Mouse (Mus musculus) spleen, postnatal 10 days (tissue): Measurements from ENCODE around the gene Cdc16.
"Not testable (repeated sequence)": the region's sequence is repeated elsewhere in the genome, so short reads cannot be mapped to it uniquely, and the experiment has no call there.

Experiments
- DNase-seq, 2 experiments: peaks; one replicate each; pipeline ENCODE4 v3.0.0; 2021 to 2022; ENCODE audit warnings: low spot score in 2 of 2

The Cdc16 gene

DNA sequence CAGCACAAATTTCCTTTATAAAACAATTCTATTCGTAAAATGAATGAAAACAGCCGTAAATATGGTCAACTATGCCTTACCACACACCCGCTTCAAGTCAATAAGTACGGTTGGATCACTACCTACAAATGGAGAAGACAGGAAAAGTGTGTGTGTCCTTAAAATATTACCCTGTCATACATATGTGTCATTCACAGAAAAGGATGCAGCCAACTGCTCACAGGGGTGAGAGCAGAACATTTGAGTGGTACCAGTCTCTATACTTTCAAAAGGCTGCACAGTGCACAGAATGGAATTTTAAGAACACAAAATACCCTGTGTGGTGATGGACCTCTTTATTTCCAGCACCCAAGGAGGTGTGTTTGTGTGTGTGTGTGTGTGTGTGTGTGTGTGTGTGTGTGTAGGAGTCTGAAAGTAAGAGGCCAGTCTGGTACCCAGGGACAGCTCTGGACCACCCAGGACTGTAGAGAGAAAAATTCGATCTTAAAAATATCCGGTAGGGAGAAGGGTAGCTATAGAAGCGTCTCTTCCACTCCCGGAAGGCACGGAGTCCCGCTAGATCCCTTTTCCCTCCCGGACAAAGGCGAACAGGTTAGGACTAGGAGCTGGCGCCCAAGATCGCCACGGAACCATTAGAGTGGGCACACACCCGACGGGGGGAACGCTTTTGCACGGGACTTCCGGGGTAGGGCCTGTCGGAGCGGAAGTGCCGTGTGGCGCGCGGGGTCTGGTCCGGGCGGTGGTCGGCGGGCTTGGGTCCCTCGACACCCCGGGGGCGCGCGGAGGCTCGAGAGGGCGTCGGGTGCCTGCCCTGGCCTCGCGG lies at the start of gene Cdc16:
Gene Cdc16 (plus strand): TSS at position 695 of the 823 bp plus-strand sequence.
- peak; percentile 91 for DNase-seq

DNA sequence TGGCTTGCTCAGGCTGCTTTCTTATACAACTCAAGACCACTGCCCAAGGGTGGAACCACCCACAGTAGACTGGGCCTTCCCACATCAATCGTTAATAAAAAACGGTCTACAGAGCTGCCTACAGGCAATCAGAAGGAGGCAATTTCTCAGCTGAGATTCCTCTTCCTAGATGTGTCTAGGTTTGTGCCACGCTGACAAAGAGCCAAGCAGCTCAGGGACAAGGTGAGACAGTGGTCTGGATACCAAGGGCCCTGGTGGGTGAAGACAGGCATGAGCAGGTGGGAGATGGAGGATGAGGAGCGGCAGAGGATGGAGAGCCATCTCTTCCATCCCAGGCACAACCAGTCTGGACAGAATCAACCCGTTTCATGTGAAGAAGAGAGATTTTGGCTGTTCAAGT lies 49.0 kb upstream of the Cdc16 start:
- no peak for DNase-seq

DNA sequence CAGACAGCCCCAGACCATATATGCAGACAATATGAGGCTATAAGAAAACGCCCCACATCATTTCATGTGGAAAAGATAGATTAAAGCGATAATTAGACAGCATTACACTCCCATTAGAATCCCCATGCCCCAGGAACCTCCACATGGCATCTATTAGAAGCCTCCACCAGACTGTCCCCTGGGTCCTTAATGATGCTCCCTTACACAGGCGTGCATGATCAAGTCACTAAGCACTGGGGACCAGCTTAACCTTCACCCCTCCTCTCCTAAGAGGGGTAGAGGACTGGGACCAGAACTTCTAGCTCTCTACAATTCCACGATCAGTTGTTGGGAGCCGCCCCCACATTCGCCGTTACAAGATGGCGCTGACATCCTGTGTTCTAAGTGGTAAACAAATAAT lies 38.5 kb upstream of the Cdc16 start:
- no peak for DNase-seq

DNA sequence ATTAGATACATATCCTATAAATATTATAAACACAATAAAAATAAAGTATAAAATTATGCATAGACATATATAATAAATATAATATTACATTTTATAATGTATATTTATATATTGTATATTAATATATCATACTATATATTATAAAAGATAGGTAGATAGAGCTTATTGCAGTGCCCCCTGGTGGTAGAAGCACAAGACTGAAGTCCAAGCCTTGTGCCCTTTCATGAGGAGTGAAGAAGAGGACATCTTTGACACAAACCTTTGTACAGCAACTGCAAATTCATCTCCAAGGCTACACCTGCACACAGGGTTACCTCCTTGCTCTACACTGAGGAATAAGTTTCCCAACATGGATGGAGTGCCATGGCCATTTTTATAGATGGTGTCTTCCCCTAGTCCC lies 31.8 kb upstream of the Cdc16 start:
- peak in 1 of 2 experiments; percentile 71 for DNase-seq

DNA sequence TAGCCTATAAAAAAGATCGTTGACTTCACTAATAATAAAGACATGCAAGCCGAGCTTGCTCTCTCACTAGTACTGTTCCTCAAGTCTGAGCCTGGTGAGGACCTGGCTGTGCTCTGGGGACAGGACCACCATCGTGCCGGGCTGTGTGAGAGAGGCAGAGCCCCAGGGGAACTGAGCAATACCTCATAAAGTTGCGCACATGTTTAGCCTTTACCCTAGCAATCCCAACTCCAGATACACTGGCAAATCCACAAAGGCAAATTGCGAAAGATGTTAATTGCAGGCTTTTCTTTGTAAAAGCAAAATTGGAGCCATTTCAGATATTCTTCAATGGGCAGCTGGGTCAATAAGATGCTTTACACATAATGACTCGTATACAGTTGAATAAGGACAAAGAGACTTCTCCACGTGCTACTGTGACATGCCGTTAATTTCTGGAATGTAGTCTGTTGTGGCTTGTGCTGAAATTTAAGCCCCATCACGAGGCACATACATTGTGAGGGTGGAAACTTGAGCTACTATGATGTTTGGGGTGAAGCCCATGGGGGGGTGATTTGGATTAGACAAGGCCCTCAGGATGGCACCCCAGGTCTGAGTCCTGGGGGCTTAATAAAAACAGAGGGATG lies 29.9 kb upstream of the Cdc16 start:
- DNase-seq: no peak

DNA sequence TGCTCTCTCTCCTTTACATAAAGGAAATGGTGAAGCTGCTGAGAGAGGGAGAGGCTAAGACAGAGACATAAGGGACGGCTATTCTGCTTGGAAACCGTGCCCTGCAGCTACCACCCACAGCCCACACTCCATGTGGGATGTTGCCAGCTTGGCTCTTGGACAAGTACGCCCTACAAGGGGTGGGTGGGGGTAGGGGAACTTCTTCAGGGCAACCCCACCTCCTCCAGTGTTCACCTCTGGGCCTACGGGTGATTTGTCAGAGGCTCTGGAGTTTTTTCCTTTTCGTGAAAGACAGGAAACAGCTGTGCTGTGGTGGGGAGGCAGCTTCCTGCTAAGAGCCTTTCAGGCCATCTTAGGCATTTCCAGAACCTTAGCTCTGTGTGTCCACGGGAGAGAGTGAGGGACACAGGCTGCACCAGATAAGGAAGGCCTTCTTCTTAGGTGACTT lies 17.1 kb upstream of the Cdc16 start:
- peak; percentile 45 to 51 for DNase-seq

DNA sequence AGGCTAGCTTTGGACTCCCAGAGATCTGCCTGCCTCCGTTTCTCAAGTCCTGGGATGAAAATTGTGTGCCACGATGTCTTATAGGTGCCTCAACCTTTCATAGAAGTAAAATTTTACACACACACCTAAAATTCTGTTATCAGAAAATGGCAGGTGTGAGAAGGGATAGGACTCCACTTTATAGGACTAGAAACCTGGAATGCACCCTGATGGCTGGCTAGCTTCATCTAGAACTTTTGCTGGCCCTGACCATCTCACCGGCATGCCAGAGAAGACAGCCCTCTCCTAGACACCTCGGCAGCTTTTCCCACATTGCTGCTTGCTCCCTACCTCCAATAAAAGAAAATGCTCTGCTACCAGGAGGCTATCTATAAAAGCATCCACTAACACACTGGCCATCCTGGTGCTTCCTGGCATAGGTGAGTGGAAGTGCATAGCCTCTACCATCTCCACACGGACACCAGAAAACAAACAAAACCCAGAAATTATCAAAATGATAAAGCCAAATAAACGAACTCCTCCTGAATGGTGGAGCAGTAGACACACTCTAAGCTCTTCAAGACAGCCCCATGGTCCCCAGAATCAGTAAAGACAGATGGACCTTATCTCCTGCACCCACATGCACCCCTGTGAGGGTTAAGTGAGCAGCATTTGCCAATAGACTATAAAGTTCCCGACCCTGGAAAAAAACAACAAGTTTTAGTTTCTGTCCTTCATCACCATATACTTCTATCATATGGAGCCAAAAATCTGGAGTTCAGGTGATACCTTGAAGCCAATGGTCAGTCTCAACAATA lies 16.5 kb upstream of the Cdc16 start:
- DNase-seq: peak; percentile 42 to 74

DNA sequence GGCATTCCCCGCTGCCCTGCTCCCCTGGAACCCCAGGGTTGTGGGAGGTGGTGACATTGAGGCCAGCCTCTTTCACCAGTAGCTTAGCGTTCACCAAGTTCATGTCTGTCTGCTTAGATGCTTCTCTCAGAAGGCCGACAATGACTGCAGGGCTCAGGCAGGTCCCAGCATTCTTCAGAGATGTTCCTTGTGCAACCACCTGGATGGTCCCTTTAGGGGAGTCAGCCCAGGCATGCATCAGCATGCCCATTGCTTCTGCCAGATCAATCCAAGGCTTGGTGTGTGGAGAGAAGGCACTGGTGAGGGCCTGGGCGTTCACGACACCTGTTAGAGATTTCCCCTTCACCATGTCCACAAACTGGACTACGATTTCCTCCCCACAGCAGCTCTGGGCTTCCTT lies 11.3 kb upstream of the Cdc16 start:
- DNase-seq: not testable (repeated sequence)

DNA sequence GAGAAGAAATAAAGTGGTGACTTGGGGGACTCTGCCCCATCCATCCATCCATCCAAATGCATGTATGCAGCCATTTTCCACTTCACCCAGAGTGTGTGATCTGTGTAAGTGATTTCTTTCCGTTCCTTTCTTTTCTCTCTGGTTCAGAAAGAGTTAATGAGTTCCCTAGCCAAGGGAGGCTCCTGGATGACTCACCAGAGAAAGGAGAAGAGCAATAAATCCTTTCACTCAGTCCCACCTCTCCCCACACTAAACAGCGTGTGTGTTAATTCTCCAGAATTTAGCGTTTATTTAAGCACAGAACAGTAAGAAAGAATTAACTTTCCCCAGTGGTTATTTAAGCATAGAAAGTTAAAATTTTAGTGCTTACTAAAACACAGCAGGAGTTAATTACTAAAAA lies 9.8 kb upstream of the Cdc16 start:
- DNase-seq: no peak

DNA sequence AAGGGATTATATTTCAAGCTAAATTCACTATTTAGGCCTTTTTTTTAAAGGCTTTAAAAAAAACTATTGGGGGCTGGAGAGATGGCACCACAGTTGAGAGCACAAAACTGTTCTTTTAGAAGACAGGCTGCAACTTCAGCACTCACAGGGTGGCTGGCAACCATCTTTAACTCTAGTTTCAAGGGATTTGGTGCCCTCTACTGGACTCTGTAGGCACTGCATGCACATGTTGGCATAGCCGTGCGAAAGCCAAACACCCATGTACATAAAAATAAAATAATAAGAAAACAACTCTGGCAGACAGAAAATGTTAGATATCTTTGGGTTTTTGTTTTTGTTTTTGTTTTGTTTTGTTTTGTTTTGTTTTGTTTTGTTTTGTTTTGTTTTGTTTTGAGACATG lies 3.8 kb upstream of the Cdc16 start:
- peak; percentile 84 to 91 for DNase-seq

DNA sequence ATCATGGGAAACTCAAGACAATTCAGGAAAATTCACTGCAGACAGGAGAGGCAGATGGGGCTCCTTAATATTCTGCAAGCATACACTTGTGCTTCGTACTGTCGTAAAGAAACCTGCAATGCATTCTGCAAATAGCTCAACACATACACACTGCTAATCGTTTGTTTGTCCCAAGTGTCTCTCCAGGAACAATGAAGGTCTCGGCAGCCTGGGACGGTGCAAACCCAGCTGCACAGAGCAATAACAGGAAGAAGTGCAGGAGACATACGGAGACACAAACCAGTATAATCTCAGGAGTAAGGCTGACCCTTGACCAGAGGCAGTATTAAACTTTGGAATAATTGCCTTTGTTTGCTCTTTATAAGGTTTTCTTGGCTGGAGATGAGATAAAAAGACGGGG lies 996 bp upstream of the Cdc16 start:
- DNase-seq: no peak

DNA sequence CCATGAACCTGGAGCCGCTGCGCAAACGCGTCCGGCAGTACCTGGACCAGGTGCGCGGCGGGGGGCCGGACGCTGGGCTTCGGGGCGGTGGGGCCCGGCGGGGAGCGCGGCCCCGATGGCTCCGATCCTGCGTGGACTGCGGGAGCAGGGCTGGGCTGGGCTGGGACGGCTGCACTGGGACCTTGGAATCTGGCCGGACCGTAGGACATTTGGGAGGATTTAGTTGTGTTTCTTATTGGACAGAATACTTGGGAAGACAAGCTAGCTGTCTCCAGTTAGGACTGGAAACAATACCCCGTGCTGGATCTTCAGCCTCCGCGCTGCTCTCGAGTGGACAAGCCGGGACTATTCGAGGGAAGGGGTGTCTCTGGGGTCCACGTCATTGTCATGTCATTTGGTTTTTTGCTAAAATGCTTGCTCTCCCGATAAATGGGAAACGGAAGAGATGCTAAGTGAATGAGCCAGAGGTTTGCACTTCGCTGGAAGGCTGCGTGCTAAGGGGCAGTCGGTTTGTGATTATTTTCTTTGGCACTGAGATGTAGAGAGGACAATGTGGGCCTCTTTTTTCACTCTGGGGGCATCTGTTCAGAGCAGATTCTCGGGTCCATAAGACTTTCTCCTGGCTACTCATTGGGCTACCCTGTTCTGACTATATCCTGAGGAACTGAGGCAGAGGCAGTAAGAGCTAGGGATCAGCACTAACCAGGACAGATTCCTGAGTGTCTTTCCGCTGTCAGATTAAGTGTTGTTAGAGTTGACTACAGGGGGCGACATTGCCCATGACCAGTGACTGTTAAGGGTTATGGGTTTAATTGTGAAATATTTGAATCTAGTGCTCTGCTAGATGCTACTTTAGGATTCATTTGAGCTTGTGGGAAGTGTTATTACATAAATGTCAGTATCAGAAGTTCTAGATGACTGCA lies 590 bp downstream of the Cdc16 start:
- peak; percentile 47 to 74 for DNase-seq

DNA sequence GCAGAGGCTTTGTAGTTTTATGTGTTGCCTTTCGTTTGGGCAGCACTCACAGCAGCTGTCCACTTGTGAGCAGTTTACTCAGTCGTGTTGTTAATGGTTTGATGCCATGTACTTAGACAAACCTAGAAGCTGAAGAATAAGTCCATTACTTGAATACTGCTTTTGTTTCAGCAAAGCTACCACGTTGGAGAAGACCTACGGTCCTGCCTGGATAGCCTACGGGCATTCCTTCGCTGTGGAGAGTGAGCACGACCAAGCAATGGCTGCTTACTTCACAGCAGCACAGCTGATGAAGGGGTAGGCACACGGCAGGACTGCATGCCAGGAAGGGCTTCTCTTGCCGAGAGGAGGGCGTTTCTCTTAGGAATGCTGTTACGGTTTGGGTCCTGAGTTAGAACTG lies 11.7 kb downstream of the Cdc16 start:
- DNase-seq: no peak

DNA sequence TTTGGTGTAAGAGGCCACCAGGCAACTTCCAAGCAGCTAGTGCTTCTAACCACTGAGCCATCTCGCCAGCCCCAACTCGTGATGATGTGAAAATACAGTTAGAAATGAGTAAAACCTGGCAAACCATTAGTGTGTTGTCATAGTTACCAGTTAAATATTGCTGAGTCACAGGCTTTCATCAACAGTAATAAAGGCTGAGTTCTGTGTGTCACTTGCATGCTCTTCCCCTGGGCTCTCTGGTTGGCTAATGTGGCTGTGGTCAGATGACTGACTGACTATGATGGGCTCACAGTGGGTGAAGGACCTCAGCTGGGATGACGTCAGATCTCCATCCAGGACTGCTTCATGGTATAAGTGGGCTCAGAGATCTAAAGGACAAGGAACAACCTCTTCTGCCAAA lies 23.1 kb downstream of the Cdc16 start:
- no peak for DNase-seq

DNA sequence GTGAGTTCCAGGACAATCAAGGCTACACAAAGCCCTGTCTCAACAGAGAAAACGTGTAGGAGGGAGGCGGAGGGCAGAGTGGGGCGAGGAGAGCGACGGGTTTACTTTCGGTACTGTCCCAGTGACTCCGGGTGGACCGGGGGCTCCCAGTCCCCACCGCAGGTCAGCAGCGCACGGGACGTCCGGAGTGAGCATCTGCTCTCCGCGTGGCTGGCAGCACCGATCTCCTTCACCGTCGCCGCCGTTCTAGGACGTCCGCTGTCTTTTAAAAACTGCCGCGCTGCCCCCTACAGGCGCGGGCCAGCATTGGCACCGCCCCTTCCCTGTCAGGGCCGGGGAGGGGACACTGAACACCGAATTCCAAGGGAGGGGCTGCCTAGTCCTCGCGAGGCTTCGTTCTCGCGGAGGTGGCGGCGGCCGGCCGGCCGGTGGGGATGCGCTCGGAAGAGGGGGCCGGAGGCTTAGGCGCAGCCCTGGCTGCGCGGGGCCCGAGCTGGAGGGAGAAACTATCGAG lies 27.8 kb downstream of the Cdc16 start, which contains the start of gene Upf3a:
Gene Upf3a (plus strand): TSS at position 366 of the 514 bp plus-strand sequence.
- DNase-seq: peak; percentile 91 to 94

DNA sequence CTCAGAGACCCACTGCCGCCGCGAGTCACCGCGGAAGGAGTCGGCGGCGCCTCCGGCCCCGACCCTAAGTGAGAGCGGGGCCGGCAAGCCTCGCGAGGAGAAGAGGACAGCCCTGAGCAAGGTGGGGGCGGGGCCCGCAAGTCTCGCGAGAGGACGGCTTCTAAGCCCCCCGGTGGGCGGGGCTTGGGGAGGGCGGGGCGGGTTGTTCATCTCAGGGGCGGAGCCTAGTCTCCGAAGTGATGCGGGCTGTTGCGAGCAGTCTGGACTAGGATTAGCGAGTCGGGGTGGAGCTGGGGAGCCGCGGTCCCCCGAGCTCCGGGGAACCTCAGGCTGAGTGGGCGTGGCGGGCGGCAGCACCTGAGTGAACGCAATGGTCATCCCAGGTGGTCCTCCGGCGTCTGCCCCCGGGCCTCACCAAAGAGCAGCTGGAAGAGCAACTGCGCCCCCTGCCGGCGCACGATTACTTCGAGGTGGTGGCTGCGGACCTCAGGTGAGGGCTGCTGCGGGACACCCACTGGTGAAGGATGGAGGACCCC lies 28.4 kb downstream of the Cdc16 start:
- peak; percentile 98 to 99 for DNase-seq

DNA sequence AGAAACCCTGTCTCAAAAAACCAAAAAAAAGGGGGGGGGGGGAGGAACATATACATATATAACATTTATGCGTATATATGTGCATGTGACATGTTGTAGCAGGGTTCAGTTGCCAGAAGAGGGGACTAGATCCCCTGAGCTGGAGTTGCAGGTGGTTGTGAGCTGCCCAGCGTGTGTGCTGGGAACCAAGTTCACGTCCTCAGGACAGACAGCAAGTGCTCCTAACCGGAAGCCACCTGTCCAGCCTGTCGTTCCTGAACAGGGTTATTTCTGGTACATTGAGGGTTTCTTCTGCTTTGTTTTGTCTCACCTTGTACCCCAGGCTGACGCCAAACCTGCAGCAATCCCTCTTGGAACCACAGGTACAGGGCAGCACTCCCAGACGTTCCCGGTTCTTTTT lies 32.1 kb downstream of the Cdc16 start:
- no peak for DNase-seq

DNA sequence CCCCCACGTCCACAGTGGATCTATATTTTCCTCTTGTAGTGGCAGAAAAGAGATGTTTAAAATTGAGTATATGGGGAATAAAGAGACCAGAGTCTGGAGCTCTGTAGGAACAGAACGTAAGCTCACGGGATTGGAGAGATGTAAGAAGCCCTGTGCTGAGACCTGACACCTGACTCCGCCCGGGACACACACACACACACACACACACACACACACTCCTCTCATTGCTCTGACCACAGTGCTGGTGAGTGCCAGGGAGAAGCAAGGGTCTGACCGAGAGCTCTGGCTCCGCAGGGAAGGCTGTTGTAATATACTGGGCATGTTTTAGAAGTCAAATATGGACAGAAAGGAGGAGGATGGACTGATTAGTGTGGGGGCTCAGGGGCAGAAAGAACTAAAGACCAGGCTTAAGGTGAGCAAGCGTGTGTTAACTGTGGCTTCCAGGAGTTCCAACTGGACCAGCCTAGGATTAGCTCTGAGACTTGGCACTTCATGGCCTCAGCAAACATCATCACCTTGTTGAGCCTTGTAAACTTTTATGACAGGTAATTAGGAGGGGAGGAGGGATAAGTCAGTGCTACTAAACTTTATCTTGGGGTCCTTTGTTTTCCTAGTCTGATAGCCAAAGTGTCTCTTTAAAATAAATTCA lies 35.7 kb downstream of the Cdc16 start:
- no peak for DNase-seq

DNA sequence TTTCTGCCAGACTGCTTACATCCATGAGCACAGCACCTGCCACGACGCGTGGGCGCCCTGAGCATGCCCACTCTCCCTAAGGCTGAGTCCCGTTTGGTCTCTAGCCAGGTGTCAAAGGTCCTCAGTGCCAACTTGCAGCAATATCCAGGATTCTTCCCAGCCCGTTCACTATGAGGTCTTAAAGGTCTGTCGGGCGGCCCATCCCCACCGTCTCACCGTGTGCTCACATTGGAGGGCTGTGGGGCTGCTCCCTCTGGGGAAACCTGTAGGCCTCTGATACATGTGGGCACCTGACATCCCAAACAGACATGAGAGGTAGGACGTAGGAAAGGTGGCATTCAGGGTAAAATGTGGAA lies 36.2 kb downstream of the Cdc16 start:
- DNase-seq: no peak

DNA sequence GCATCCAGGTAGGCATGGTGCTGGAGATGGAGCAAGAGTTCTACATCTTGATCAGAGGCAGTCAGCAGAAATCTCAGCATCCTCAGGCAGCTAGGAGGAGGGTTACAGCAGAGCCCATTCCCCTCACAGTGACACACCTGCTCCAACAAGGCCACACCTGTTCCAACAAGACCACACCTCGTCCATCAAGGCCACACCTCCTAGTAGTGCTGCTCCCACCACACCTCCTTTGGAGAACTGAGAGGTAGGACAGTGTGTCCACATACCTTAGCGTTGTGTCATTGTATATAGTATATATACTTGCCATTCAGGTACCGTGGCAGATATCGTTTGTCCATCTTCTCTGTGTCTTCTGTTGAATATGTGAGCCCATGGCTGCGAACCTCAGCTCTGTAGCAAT lies 40.2 kb downstream of the Cdc16 start:
- DNase-seq: no peak
